Mouse (Mus musculus) lung, embryonic 16.5 days (tissue): ENCODE data around the gene Cryl1. TPM values are rescaled to one million over a fixed set of nuclear protein-coding genes. Genes with fewer than 3 reads are reported as not detected.

Experiments
- ATAC-seq: fragments of 200-750 bp; cut with Nextera tagmentation; 2 replicates; pipeline ENCODE4 v1.8.0; 2017; ENCODE audit warnings: low read depth, mild to moderate bottlenecking, moderate library complexity
- H3K27ac ChIP-seq: fragments of 300-500 bp; sonication (generic); 2 replicates; pipeline ENCODE4 v1.5.1; 2014; ENCODE audit warnings: mild to moderate bottlenecking, control low read depth, low read length
- H3K27me3 ChIP-seq: fragments of 300-500 bp; sonication (generic); 2 replicates; pipeline ENCODE4 v1.6.1; 2014; ENCODE audit warnings: low read depth, low read length, mixed read lengths; ENCODE audit not compliant: control insufficient read depth, insufficient read depth
- H3K36me3 ChIP-seq: fragments of 300-500 bp; sonication (generic); 2 replicates; pipeline ENCODE4 v1.6.1; 2014; ENCODE audit warnings: low read length; ENCODE audit not compliant: control insufficient read depth, insufficient read depth
- H3K4me1 ChIP-seq: fragments of 300-500 bp; sonication (generic); replicated peaks from 2 replicates; pipeline ENCODE4 v1.6.1; 2014; ENCODE audit warnings: low read length, mixed read lengths; ENCODE audit not compliant: control insufficient read depth, insufficient read depth
- H3K4me2 ChIP-seq: fragments of 300-500 bp; sonication (generic); 2 replicates; pipeline ENCODE4 v1.6.1; 2014; ENCODE audit warnings: low read depth, low read length, control low read depth
- H3K4me3 ChIP-seq: fragments of 300-500 bp; sonication (generic); 2 replicates; pipeline ENCODE4 v1.5.1; 2014; ENCODE audit warnings: mild to moderate bottlenecking, low read length, control low read depth
- H3K9ac ChIP-seq: fragments of 300-500 bp; sonication (generic); 2 replicates; pipeline ENCODE4 v1.6.1; 2014; ENCODE audit warnings: low read length, control low read depth
- H3K9me3 ChIP-seq: fragments of 300-500 bp; sonication (generic); 2 replicates; pipeline ENCODE4 v1.6.1; 2016; ENCODE audit warnings: low read length; ENCODE audit not compliant: control insufficient read depth
- WGBS: fragments of 180-500 bp; shearing (Covaris S2); extraction: QIAGEN DNeasy Blood & Tissue Kit; methylation state at CpG from one replicate; pipeline ENCODE4 v1.1.7; 2014; 5-methylcytosine and 5-hydroxymethylcytosine counted together
- polyA plus RNA-seq: library from polyadenylated mRNA; unstranded; fragments of >200 nt; fragmentation: Nextera tagmentation; extraction: Ambion mirVana; gene quantifications from 2 replicates; pipeline ENCODE4 v1.2.1, GENCODE M21; 2015

The Cryl1 gene
- polyA plus RNA-seq, 1 experiment from 2014 or later, result 28.0 TPM

- no peak overlapping the region for H3K4me3 ChIP-seq
Observed at GRCm38 (mm10) chr14:57363833-57364232, 34.5 kb downstream of the Cryl1 start.

GRCm38 (mm10) chr14:57362726-57363660, 35.3 kb downstream of the Cryl1 start:
- H3K4me3 ChIP-seq, result no peak overlapping the region
- no peaks in the 10 kb centered on the region for H3K36me3 ChIP-seq
- WGBS, result 15% methylated on average over 23 of the region's 31 CpGs
- ATAC-seq, result peak; percentile 47; the same call in 1 of the 2 replicates
- 0 out of 2 replicates have a peak overlapping the region, but pooled peaks have one; percentile 7 for H3K4me2 ChIP-seq
- H3K27ac ChIP-seq, result no peak overlapping the region
- no peaks in the 10 kb centered on the region for H3K4me1 ChIP-seq
- no peak overlapping the region for H3K9ac ChIP-seq
- no peaks in the 10 kb centered on the region for H3K9me3 ChIP-seq
- no peaks in the 10 kb centered on the region for H3K27me3 ChIP-seq

More at GRCm38 (mm10) chr14:57363833-57364232, 34.5 kb downstream of the Cryl1 start:
- H3K4me1 ChIP-seq, result no peaks in the 10 kb centered on the region
- no peak for ATAC-seq
- H3K4me2 ChIP-seq, result no peak overlapping the region
- 80% methylated on average over 6 of the region's 6 CpGs for WGBS
- no peaks in the 10 kb centered on the region for H3K36me3 ChIP-seq
- no peak overlapping the region for H3K9ac ChIP-seq
- no peaks in the 10 kb centered on the region for H3K9me3 ChIP-seq
- H3K27ac ChIP-seq, result no peak overlapping the region
- no peaks in the 10 kb centered on the region for H3K27me3 ChIP-seq

- Histone ChIP-seq H3K4me3 (no peak overlapping the region), H3K4me2 (no peak overlapping the region), H3K36me3 (no peaks in the 10 kb centered on the region), H3K9ac (no peak overlapping the region), H3K27me3 (no peaks in the 10 kb centered on the region), H3K27ac (no peak overlapping the region), H3K4me1 (no peaks in the 10 kb centered on the region), H3K9me3 (no peaks in the 10 kb centered on the region)
- WGBS, result 70% methylated on average over 5 of the region's 5 CpGs
- no peak for ATAC-seq
Observed at GRCm38 (mm10) chr14:57357030-57357429, 41.3 kb downstream of the Cryl1 start.

- 89% methylated on average over 7 of the region's 7 CpGs for WGBS
Observed at GRCm38 (mm10) chr14:57351521-57352235, 46.7 kb downstream of the Cryl1 start.

GRCm38 (mm10) chr14:57349955-57350354, 48.4 kb downstream of the Cryl1 start:
- no peak for ATAC-seq
- WGBS, result 59% methylated on average over 10 of the region's 10 CpGs
- no peaks in the 10 kb centered on the region for H3K4me1 ChIP-seq
- no peak overlapping the region for H3K4me2 ChIP-seq
- no peaks in the 10 kb centered on the region for H3K9me3 ChIP-seq
- H3K36me3 ChIP-seq, result no peaks in the 10 kb centered on the region
- H3K27ac ChIP-seq, result no peak overlapping the region
- H3K4me3 ChIP-seq, result no peak overlapping the region
- no peak overlapping the region for H3K9ac ChIP-seq
- no peaks in the 10 kb centered on the region for H3K27me3 ChIP-seq

More at GRCm38 (mm10) chr14:57351521-57352235, 46.7 kb downstream of the Cryl1 start:
- H3K4me1 ChIP-seq, result no peaks in the 10 kb centered on the region
- H3K4me2 ChIP-seq, result no peak overlapping the region
- H3K9me3 ChIP-seq, result no peaks in the 10 kb centered on the region
- H3K27me3 ChIP-seq, result no peaks in the 10 kb centered on the region
- no peaks in the 10 kb centered on the region for H3K36me3 ChIP-seq
- no peak overlapping the region for H3K9ac ChIP-seq
- no peak for ATAC-seq
- no peak overlapping the region for H3K27ac ChIP-seq
- H3K4me3 ChIP-seq, result no peak overlapping the region

GRCm38 (mm10) chr14:57348155-57348554, 50.2 kb downstream of the Cryl1 start:
- Histone ChIP-seq H3K27ac (no peak overlapping the region), H3K36me3 (no peaks in the 10 kb centered on the region), H3K4me2 (no peak overlapping the region), H3K4me1 (no peaks in the 10 kb centered on the region), H3K27me3 (no peaks in the 10 kb centered on the region), H3K9ac (no peak overlapping the region), H3K9me3 (no peaks in the 10 kb centered on the region), H3K4me3 (no peak overlapping the region)
- WGBS, result 57% methylated on average over 4 of the region's 4 CpGs
- ATAC-seq, result no peak

- H3K9ac ChIP-seq, result no peak overlapping the region
- H3K27ac ChIP-seq, result no peak overlapping the region
- no peaks in the 10 kb centered on the region for H3K9me3 ChIP-seq
- no peak overlapping the region for H3K4me3 ChIP-seq
- H3K36me3 ChIP-seq, result no peaks in the 10 kb centered on the region
- no peaks in the 10 kb centered on the region for H3K4me1 ChIP-seq
- H3K4me2 ChIP-seq, result no peak overlapping the region
- ATAC-seq, result no peak
- no peaks in the 10 kb centered on the region for H3K27me3 ChIP-seq
- 93% methylated on average over 3 of the region's 3 CpGs for WGBS
Observed at GRCm38 (mm10) chr14:57346135-57346534, 52.2 kb downstream of the Cryl1 start.

GRCm38 (mm10) chr14:57344781-57345492, 53.4 kb downstream of the Cryl1 start:
- Histone ChIP-seq H3K4me2 (peak overlapping the region; percentile 56), H3K9me3 (no peaks in the 10 kb centered on the region), H3K27me3 (no peaks in the 10 kb centered on the region), H3K9ac (peak overlapping the region; percentile 59), H3K4me1 (no peaks in the 10 kb centered on the region), H3K27ac (peak overlapping the region; percentile 41; the same call in 1 of the 2 replicates), H3K4me3 (peak overlapping the region; percentile 43), H3K36me3 (no peaks in the 10 kb centered on the region)
- WGBS, result 24% methylated on average over 25 of the region's 25 CpGs
- peak; percentile 83 for ATAC-seq
